Mouse (Mus musculus) kidney, adult 8-10 months (tissue): ENCODE measurements around the gene Pde6d.
"Not testable (repeated sequence)": the region's sequence is repeated elsewhere in the genome, so short reads cannot be mapped to it uniquely, and the experiment has no call there.

Source experiments
- DNase-seq, 2 experiments: peaks; one replicate each; pipeline ENCODE4 v3.0.0; 2022

Gene Pde6d

DNA sequence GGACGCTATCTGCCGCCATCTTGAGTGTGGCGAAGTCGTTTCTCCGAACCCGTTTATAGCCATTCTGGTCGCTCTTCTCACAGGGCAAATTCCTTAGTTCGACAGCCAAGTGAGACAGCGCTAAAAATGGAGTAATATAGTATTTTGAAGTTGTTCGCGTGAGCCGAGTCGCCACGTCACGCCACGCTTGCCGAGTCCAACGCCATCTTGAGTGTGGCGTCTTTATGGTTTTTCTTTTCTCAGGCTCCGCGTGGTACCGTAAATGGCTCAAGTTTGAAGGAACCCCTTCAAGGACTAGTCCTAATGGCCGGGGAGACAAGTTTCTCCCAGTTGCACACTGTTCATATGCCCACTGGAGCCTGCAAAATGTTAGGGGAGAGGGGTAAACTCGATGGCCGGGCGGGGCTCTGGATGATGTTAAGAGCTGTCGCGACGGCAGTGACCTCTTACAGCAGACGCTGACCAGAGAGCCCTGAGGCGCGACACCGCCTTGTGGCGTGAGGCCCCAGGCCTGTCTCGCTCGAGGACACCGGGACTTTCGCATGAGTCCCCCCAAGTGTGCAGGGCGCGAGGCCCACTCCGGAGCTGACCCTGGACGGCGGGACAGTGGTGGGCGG, 56.8 kb downstream of the Pde6d start:
- peak in 1 of 2 experiments; percentile 81 for DNase-seq

DNA sequence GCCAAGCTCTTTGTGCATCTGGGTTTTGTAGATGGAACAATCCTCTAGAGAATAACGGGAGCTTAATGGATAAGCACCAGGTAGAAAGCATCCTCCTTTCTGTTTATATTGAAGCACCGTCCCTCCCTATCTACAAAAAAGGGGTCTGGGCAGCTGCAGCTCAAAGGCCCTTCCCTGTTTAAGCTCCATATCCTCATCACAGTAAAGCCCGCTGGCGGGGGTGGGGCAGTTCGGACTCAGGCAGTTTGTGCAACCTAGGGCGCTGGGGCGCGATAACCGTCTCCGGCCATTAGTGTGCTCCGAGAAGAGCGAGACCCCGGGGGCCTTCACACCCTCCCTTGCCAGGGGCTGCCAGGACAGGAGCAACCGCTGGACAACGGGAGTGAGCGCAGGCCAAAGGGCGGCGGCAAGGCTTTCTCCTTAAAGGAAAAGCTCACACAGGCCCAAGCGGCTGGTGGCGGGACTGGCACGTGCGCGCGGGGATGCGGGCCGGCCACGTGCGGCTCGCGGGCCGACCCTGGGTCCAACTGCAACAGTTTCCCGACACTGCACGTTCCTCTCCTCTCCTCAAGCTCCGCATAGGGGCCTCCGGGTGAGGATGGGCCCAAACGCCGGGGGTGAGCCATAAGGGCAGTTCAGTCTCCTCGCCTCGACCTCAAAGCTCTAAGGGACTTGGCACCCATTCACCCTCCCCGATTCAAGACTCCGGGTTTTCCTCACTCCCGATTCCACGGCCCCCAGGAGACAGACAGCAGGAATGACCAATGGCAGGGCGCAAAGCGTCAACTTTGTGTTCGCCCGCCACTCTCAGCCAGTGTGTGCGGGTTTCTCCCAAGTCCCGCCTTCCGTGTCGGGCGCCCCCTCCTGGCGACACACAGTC, 57.6 kb downstream of the Pde6d start:
- DNase-seq: peak; percentile 99 to 100

- DNase-seq: no peak
Observed at GRCm38 (mm10) chr1:86523776-86524618, 58.4 kb downstream of the Pde6d start.

DNA sequence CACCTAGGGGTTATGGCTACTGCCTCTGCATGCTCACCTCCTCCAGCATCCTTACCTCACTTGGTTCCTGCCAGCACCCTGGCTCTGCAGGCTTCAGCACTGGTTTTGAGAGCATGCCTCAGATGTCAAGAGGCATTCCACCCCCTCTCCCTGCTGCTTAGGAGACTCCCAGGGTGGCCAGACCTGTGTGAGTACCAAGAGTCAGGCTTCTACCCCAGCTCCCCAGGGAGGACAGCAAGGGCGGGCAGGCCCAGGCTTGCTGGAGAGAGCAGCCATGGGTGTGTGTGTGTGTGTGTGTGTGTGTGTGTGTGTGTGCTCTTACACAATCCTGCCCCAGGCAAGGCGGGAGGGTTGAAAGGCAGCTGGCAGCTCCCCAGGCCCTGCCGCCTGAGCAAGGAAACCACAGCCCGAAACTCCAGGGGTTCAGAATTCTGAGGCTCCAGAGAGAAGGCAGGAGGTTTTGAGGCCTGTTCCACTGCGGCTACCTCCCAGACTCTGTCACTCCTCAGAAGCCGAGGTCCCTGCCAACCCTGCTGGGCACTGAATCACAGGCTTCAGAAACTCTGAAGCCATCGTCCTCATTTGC, 60.0 kb downstream of the Pde6d start:
- DNase-seq: peak; percentile 11 to 30

DNA sequence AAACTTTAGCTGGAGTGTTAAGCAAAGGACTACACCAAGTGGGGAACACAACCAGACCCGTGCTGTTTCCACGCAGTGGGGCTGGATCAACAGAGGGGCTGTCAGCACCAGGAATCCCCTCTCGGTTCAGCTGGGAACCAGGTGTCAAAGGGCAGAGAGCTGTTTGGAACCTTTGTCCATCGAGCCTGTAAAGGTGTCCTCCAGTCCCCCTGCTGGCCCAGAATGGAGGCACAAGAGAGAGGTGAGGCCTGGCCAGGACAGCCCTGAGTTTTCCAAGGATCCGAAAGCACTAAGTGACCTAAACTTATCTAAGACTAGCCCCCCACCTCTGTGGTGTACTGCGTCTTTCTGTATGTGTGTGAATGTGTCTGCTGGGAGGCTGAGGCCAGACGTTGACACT, 62.1 kb downstream of the Pde6d start:
- DNase-seq: peak; percentile 65 to 86

DNA sequence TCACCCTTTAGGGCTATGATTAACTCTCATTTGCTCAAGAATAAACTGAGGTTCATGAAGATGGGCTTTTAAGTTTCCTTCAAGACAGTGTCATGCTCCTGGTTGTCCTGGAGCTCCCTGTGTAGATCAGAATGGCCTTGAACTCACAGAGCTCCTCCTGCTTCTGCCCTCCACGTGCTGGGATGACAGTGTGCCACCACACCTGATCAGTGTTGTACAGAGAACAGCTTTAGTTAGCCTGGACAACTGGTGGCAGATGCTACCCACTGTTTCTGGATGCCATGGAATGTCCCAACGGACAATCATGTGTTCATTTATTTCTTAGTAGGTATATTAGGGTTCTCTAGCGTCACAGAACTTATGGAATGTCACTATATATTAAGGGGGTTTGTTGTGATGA, 65.4 kb downstream of the Pde6d start:
- DNase-seq: no peak

DNA sequence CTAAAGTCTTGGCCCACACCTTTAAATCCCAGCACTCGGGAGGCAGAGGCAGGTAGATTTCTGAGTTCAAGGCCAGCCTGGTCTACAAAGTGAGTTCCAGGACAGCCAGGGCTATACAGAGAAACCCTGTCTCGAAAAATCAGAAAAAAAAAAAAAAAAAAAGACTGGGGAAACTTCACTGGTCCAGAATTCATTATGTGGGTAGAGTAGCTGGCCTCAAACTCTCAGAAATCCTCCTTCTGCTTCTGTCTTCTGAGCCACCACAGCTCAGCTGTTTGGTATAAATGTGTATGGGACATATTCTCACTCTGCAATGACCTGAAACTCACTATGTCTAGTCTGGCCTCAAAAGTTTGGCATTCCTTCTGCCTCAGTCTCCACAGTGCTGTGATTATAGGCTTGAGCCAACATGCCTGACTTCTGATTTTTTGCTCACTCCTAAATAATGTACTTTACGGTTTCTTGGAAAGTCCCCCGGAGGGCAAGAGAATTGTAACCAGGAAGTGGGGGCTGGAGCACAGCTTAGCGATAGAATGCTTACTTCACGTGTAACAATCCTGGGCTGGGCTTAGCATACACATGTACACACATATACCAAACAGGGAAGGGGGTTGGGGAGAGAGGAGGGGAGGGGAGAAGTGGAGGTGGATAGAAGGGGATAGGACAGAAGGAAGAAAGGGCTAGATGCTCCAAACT, 66.6 kb downstream of the Pde6d start:
- no peak for DNase-seq

DNA sequence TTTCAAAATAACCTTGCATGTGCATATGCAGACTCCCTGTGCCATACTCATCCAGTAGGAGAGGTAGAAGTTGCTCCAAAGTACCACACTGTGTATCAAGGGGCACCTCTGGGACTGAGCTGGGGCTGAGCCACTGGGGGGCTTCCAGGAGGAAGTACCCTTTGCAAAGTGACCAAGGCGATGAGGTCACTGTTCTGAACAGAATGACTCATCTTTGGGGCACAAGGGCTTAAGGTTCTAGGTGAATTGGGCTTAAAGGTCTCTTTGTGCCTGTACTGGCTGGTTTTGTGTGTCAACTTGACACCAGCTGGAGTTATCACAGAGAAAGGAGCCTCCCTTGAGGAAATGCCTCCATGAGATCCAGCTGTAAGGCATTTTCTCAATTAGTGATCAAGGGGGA, 69.4 kb downstream of the Pde6d start:
- not testable (repeated sequence) for DNase-seq

GRCm38 (mm10) chr1:86512154-86512720, 70.2 kb downstream of the Pde6d start:
- no peak for DNase-seq

- DNase-seq: no peak
Observed at GRCm38 (mm10) chr1:86510676-86511441, 71.6 kb downstream of the Pde6d start.

DNA sequence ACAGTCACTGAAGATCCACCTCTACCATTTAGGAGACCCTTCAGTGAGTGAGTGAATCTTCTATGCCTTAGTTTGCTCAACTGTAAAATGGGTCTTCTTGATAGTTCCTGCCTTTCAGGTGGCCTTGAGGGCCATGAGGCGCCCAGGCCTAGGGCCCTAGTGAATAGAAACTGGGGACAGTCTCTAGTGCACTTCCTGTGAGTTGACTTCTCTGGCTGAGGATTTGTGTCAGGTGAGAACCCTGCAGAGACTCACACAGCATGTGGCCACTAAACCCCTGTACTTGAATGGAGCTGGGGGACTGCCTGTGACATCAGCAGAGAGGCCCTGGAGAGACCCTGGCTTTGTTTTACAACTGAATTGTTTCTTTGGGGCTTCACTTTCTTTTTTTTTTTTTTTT, 72.2 kb downstream of the Pde6d start:
- DNase-seq: no peak

- DNase-seq: peak; percentile 87 to 91
Observed at GRCm38 (mm10) chr1:86509410-86509809, 73.0 kb downstream of the Pde6d start.

GRCm38 (mm10) chr1:86507866-86508265, 74.6 kb downstream of the Pde6d start:
- DNase-seq: no peak

- DNase-seq: no peak
Observed at GRCm38 (mm10) chr1:86506420-86506819, 76.0 kb downstream of the Pde6d start.

- DNase-seq: peak in 1 of 2 experiments; percentile 9
Observed at GRCm38 (mm10) chr1:86505461-86505860, 77.0 kb downstream of the Pde6d start.

DNA sequence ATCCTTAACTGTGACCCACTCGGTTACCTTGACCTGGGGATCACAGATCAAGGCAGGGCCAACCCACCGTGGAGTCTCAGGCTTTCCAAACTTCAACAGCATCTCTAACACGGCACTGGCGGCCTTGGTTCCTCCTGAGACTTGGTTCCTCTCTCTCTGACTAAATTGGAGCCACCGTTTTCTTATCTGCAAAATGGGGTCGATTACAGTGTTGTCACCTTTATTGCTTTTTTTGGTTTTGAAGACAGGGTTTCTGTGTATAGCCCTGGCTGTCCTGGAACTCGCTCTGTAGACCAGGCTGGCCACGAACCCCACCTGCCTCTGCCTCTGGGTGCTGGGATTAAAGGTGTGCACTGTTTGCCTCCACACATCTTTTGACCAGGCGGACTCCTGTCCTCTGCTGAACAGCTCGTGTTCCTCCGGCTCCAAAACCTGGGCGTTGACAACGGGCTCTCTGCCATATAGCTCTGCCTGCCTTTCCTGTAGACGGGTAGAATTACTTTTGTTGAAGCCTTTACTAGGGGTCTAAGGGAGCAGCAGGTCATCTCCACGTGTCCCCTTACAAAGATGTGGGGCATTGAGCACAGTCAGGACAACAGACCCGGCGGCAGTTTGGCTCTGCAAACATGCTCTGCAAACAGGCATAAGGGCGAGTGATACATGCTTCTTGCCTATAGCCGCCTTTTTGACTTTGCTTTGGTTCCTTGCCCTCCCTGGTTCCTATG, 77.6 kb downstream of the Pde6d start:
- DNase-seq: no peak

GRCm38 (mm10) chr1:86503906-86504696, 78.3 kb downstream of the Pde6d start:
- DNase-seq: peak; percentile 96 to 97

DNA sequence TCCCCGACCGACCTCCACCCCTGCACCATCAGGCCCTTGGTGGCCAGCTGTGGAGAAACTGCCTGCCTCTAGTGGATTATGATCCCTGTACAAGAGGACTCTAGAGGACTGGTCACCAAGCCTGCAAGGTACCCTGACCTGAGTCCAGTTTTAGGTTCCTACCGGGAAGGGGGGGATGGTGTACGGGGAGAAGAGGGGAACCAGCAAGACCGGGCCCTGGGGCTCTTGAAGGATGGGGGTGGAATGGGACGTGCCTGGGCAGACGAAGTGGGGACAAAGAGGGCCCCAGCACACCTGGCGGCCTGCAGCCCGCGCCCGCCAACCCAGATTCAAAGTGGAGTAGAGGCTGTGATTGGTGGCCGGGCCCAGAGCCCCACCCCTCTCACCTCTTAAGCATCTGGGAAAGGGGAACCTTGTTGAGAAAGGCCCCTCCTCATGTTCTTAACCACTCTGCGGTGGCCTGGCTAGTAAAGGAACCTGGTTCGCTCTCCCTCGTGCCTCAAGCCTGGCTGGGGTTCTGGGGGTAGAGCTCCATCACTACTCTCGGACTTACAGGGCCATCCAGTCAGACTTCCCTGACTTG, 79.2 kb downstream of the Pde6d start:
- peak in 1 of 2 experiments; percentile 39 for DNase-seq
